Mouse (Mus musculus): Measurements from ENCODE around the gene Dlg2. TPM values are rescaled to one million over a fixed set of nuclear protein-coding genes. Genes with fewer than 3 reads are reported as not detected.
A peak's percentile ranks its signal among the peaks of the same experiment; 100 is the strongest.

The Dlg2 gene
- polyA plus RNA-seq, 1 experiment: 89.8 TPM

GRCm38 (mm10) chr7:92024928-92025327 lies 1548.5 kb downstream of the Dlg2 start:
- no peak for DNase-seq
- TF ChIP-seq POLR2A (IDR thresholded peaks at IDR 0.05; ENCODE audit: borderline replicate concordance, insufficient read depth, low read length) (no peak), CTCF (IDR thresholded peaks at IDR 0.05; ENCODE audit: borderline replicate concordance, insufficient read depth, low read depth, low read length) (no peak)
- Histone ChIP-seq H3K4me1 (ENCODE audit: control insufficient read depth, insufficient read depth, low read length) (no peaks in the 10 kb centered on the region), H3K27me3 (ENCODE audit: control insufficient read depth, insufficient read depth, low read length) (no peaks in the 10 kb centered on the region), H3K4me3 (replicated peaks; ENCODE audit: insufficient read depth, low read depth, low read length) (no peak overlapping the region), H3K27ac (ENCODE audit: insufficient read depth, low read length) (no peak overlapping the region)
- 90% methylated on average over 1 of the region's 1 CpGs for WGBS

GRCm38 (mm10) chr7:92025465-92026056 lies 1549.1 kb downstream of the Dlg2 start:
- Histone ChIP-seq H3K4me3 (replicated peaks; ENCODE audit: insufficient read depth, low read depth, low read length) (no peak overlapping the region), H3K27me3 (ENCODE audit: control insufficient read depth, insufficient read depth, low read length) (no peaks in the 10 kb centered on the region), H3K27ac (ENCODE audit: insufficient read depth, low read length) (no peak overlapping the region), H3K4me1 (ENCODE audit: control insufficient read depth, insufficient read depth, low read length) (no peaks in the 10 kb centered on the region)
- no peak for TF ChIP-seq POLR2A (IDR thresholded peaks at IDR 0.05; ENCODE audit: borderline replicate concordance, insufficient read depth, low read length)
- TF ChIP-seq CTCF (IDR thresholded peaks at IDR 0.05; ENCODE audit: borderline replicate concordance, insufficient read depth, low read depth, low read length): no peak
- no peak for DNase-seq
- WGBS: 78% methylated on average over 2 of the region's 2 CpGs

GRCm38 (mm10) chr7:92027049-92027448 lies 1550.6 kb downstream of the Dlg2 start:
- no peak overlapping the region for H3K27ac ChIP-seq (ENCODE audit: insufficient read depth, low read length)
- no peaks in the 10 kb centered on the region for H3K27me3 ChIP-seq (ENCODE audit: control insufficient read depth, insufficient read depth, low read length)
- no peak overlapping the region for H3K4me3 ChIP-seq (replicated peaks; ENCODE audit: insufficient read depth, low read depth, low read length)
- H3K4me1 ChIP-seq (ENCODE audit: control insufficient read depth, insufficient read depth, low read length): no peaks in the 10 kb centered on the region
- DNase-seq: peak; percentile 47 to 66
- TF ChIP-seq POLR2A (IDR thresholded peaks at IDR 0.05; ENCODE audit: borderline replicate concordance, insufficient read depth, low read length): no peak
- TF ChIP-seq CTCF (IDR thresholded peaks at IDR 0.05; ENCODE audit: borderline replicate concordance, insufficient read depth, low read depth, low read length): peak; percentile 90
- 39% methylated on average over 7 of the region's 7 CpGs for WGBS

- no peak overlapping the region for H3K27ac ChIP-seq (ENCODE audit: insufficient read depth, low read length)
- 95% methylated on average over 2 of the region's 2 CpGs for WGBS
Observed at GRCm38 (mm10) chr7:92034256-92034655, 1557.8 kb downstream of the Dlg2 start.

GRCm38 (mm10) chr7:92040187-92040586 lies 1563.7 kb downstream of the Dlg2 start:
- H3K4me1 ChIP-seq (ENCODE audit: control insufficient read depth, insufficient read depth, low read length): no peaks in the 10 kb centered on the region
- no peak overlapping the region for H3K27ac ChIP-seq (ENCODE audit: insufficient read depth, low read length)
- DNase-seq: no peak
- no peak overlapping the region for H3K4me3 ChIP-seq (replicated peaks; ENCODE audit: insufficient read depth, low read depth, low read length)
- TF ChIP-seq POLR2A (IDR thresholded peaks at IDR 0.05; ENCODE audit: borderline replicate concordance, insufficient read depth, low read length): no peak
- TF ChIP-seq CTCF (IDR thresholded peaks at IDR 0.05; ENCODE audit: borderline replicate concordance, insufficient read depth, low read depth, low read length): no peak
- no peaks in the 10 kb centered on the region for H3K27me3 ChIP-seq (ENCODE audit: control insufficient read depth, insufficient read depth, low read length)

More at GRCm38 (mm10) chr7:92034256-92034655, 1557.8 kb downstream of the Dlg2 start:
- H3K4me1 ChIP-seq (ENCODE audit: control insufficient read depth, insufficient read depth, low read length): no peaks in the 10 kb centered on the region
- no peak overlapping the region for H3K4me3 ChIP-seq (replicated peaks; ENCODE audit: insufficient read depth, low read depth, low read length)
- TF ChIP-seq CTCF (IDR thresholded peaks at IDR 0.05; ENCODE audit: borderline replicate concordance, insufficient read depth, low read depth, low read length) (no peak), POLR2A (IDR thresholded peaks at IDR 0.05; ENCODE audit: borderline replicate concordance, insufficient read depth, low read length) (no peak)
- H3K27me3 ChIP-seq (ENCODE audit: control insufficient read depth, insufficient read depth, low read length): no peaks in the 10 kb centered on the region
- DNase-seq: no peak

GRCm38 (mm10) chr7:92040785-92041411 lies 1564.4 kb downstream of the Dlg2 start:
- H3K27ac ChIP-seq (ENCODE audit: insufficient read depth, low read length): no peak overlapping the region
- TF ChIP-seq CTCF (IDR thresholded peaks at IDR 0.05; ENCODE audit: borderline replicate concordance, insufficient read depth, low read depth, low read length) (no peak), POLR2A (IDR thresholded peaks at IDR 0.05; ENCODE audit: borderline replicate concordance, insufficient read depth, low read length) (no peak)
- H3K4me3 ChIP-seq (replicated peaks; ENCODE audit: insufficient read depth, low read depth, low read length): no peak overlapping the region
- H3K4me1 ChIP-seq (ENCODE audit: control insufficient read depth, insufficient read depth, low read length): no peaks in the 10 kb centered on the region
- WGBS: 87% methylated on average over 2 of the region's 2 CpGs
- no peak for DNase-seq
- no peaks in the 10 kb centered on the region for H3K27me3 ChIP-seq (ENCODE audit: control insufficient read depth, insufficient read depth, low read length)

GRCm38 (mm10) chr7:92044966-92045365 lies 1568.5 kb downstream of the Dlg2 start:
- no peaks in the 10 kb centered on the region for H3K27me3 ChIP-seq (ENCODE audit: control insufficient read depth, insufficient read depth, low read length)
- DNase-seq: no peak
- WGBS: 93% methylated on average over 1 of the region's 1 CpGs
- no peak overlapping the region for H3K4me3 ChIP-seq (replicated peaks; ENCODE audit: insufficient read depth, low read depth, low read length)
- H3K4me1 ChIP-seq (ENCODE audit: control insufficient read depth, insufficient read depth, low read length): no peaks in the 10 kb centered on the region
- no peak overlapping the region for H3K27ac ChIP-seq (ENCODE audit: insufficient read depth, low read length)
- TF ChIP-seq POLR2A (IDR thresholded peaks at IDR 0.05; ENCODE audit: borderline replicate concordance, insufficient read depth, low read length) (no peak), CTCF (IDR thresholded peaks at IDR 0.05; ENCODE audit: borderline replicate concordance, insufficient read depth, low read depth, low read length) (no peak)

GRCm38 (mm10) chr7:92047271-92047670 lies 1570.8 kb downstream of the Dlg2 start:
- WGBS: 64% methylated on average over 2 of the region's 2 CpGs
- TF ChIP-seq CTCF (IDR thresholded peaks at IDR 0.05; ENCODE audit: borderline replicate concordance, insufficient read depth, low read depth, low read length): no peak
- no peak for TF ChIP-seq POLR2A (IDR thresholded peaks at IDR 0.05; ENCODE audit: borderline replicate concordance, insufficient read depth, low read length)
- Histone ChIP-seq H3K27ac (ENCODE audit: insufficient read depth, low read length) (no peak overlapping the region), H3K4me1 (ENCODE audit: control insufficient read depth, insufficient read depth, low read length) (no peaks in the 10 kb centered on the region), H3K4me3 (replicated peaks; ENCODE audit: insufficient read depth, low read depth, low read length) (no peak overlapping the region), H3K27me3 (ENCODE audit: control insufficient read depth, insufficient read depth, low read length) (no peaks in the 10 kb centered on the region)
- DNase-seq: no peak
